Mouse (Mus musculus) erythroblast, embryonic 14.5 days (primary cell): ENCODE data around the gene Pappa. TPM values are rescaled to one million over a fixed set of nuclear protein-coding genes. Genes with fewer than 3 reads are reported as not detected.

Experiments
- H3K27me3 ChIP-seq: 2 replicates; pipeline ENCODE4 v1.6.1; 2012; ENCODE audit warnings: inconsistent platforms; ENCODE audit not compliant: control insufficient read depth
- H3K36me3 ChIP-seq: 2 replicates; pipeline ENCODE4 v1.6.1; 2012; ENCODE audit warnings: mild to moderate bottlenecking, inconsistent platforms; ENCODE audit not compliant: control insufficient read depth
- H3K4me1 ChIP-seq: 2 replicates; pipeline ENCODE4 v1.6.1; 2012; ENCODE audit warnings: inconsistent platforms; ENCODE audit not compliant: control insufficient read depth
- H3K4me3 ChIP-seq: replicated peaks from 2 replicates; pipeline ENCODE3; 2012; ENCODE audit warnings: moderate library complexity, mild to moderate bottlenecking, inconsistent platforms
- H3K9me3 ChIP-seq: 2 replicates; pipeline ENCODE4 v1.6.1; 2012; ENCODE audit warnings: low read length, inconsistent platforms, mixed read lengths; ENCODE audit not compliant: control insufficient read depth
- GATA1 ChIP-seq: IDR thresholded peaks from 2 replicates; pipeline ENCODE4 v1.6.1; 2012; ENCODE audit warnings: low read length, inconsistent platforms, mixed read lengths
- TAL1 ChIP-seq: IDR thresholded peaks from 3 replicates; pipeline ENCODE4 v1.6.1; 2012; ENCODE audit warnings: low read length, inconsistent platforms, mixed read lengths
- polyA plus RNA-seq: library from polyadenylated mRNA; stranded (reverse); fragments of >175 nt; gene quantifications from 2 replicates; pipeline ENCODE4 v1.2.3, GENCODE M21; 2012

The Pappa gene
- polyA plus RNA-seq, 1 experiment: not detected

DNA sequence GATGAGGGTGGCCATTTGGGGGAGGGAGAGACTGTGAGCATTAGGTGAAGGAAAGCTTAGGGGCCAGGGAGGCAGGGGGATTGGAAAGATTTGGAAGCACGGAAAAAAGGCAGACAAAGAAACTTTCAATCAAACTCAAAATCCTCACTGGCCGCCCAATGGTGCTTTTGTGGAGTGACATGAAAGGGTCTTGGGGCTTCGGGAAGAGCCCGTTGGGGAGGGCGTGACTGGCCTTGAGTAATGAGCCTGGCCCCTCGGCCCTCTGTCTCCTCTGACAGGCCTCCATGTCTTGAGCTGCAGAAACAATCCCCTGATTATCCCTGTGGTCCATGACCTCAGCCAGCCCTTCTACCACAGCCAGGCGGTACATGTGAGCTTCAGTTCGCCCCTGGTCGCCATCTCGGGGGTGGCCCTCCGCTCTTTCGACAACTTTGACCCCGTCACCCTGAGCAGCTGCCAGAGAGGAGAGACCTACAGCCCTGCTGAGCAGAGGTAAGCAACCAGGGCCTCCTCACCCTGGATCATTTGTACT, 173.1 kb downstream of the Pappa start:
- Histone ChIP-seq H3K9me3 (no peaks in the 10 kb centered on the region), H3K36me3 (no peaks in the 10 kb centered on the region)

DNA sequence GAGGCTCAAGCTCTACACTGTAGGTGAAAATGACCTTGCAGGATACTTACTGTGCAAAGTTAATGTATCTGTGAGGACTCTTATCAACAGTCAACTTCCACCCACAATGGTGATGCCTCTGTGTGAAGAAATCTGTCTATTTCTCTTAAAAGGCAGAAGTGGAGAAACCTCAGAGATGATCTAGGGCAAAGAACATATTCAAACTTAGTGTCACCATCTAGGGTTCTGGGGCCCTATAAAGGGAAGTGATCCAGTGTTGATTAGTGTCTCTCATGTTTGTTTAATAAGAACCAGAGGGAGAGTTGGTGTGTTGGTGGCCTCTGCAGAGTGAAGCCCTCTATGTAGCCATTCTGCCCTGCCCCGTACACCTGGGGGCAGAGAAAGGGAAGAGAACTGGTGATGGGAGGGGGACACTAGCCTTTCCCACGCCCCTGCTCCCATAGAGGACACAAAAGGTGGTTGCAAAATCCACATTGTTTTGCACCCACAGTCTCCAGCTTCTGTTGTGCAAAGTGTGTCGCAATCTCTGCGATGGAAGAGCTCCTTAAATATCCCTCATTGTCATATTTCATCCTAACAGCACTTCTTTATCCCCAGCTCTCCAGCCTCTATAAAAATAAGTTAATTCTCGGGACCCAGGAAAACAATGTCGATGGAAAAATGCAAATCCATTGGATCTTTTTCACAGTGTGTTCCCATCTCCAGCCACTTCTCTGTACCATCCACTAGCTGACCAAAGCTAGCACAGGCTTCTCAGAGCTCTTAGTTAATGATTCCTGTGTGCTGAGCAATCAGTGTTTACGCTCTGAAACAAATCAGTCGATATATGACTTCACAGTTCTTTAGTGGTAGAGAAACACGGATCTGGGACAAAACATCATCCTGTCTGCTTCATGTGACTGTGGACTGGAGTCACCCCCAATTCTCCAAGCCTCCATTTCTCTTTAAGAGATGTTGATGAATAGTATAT, 174.5 kb downstream of the Pappa start:
- Histone ChIP-seq H3K4me1 (no peaks in the 10 kb centered on the region), H3K4me3 (no peak overlapping the region), H3K36me3 (no peaks in the 10 kb centered on the region), H3K27me3 (no peaks in the 10 kb centered on the region), H3K9me3 (no peaks in the 10 kb centered on the region)
- no peak for TF ChIP-seq TAL1
- no peak for TF ChIP-seq GATA1

More for the DNA sequence above, 173.1 kb downstream of the Pappa start:
- H3K27me3 ChIP-seq: no peaks in the 10 kb centered on the region
- H3K4me1 ChIP-seq: no peaks in the 10 kb centered on the region
- H3K4me3 ChIP-seq: no peak overlapping the region
- TF ChIP-seq GATA1 (no peak), TAL1 (no peak)

DNA sequence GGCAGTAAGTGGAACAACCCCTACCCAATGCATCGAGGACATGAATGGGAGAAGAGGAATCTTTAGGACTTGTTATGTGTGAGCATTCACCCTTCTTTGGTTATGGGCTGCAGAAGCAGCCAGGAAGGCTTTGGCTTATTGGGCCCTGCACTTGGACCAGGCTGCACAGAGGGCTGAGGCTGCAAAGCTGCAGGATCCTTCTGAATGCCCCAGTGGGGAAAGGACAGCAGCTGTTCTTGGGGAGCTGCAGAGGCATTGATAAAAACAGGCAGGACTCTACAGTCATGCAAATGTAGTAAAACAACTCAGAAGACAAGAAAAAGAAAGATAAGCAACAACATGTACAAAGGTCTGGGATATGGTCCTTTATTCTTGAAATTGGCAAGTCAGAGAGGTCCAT, 175.4 kb downstream of the Pappa start:
- H3K27me3 ChIP-seq: no peaks in the 10 kb centered on the region
- H3K36me3 ChIP-seq: no peaks in the 10 kb centered on the region
- H3K9me3 ChIP-seq: no peaks in the 10 kb centered on the region
- no peak for TF ChIP-seq TAL1
- TF ChIP-seq GATA1: no peak
- H3K4me3 ChIP-seq: no peak overlapping the region
- H3K4me1 ChIP-seq: no peaks in the 10 kb centered on the region

DNA sequence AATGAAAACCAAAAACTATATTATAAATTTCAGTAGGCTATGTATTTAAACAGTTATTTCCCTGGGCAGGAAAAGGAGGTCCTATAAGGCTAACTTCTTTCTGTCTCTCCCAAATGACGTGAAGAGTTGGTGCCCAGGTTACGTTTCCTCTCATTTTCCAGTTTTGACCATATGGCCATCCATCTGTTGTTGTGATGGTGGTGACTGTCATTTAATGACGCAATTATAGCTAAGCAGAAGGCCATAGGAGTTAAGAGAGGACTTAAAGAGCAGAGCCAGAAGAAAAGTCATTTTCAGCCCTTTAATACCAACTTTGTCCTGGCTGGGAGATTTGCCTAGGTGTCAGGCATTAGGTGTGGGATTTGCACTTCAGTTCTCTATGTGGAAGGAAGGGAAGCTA, 176.5 kb downstream of the Pappa start:
- Histone ChIP-seq H3K27me3 (no peaks in the 10 kb centered on the region), H3K36me3 (no peaks in the 10 kb centered on the region), H3K9me3 (no peaks in the 10 kb centered on the region), H3K4me3 (no peak overlapping the region), H3K4me1 (no peaks in the 10 kb centered on the region)
- TF ChIP-seq GATA1 (no peak), TAL1 (no peak)

DNA sequence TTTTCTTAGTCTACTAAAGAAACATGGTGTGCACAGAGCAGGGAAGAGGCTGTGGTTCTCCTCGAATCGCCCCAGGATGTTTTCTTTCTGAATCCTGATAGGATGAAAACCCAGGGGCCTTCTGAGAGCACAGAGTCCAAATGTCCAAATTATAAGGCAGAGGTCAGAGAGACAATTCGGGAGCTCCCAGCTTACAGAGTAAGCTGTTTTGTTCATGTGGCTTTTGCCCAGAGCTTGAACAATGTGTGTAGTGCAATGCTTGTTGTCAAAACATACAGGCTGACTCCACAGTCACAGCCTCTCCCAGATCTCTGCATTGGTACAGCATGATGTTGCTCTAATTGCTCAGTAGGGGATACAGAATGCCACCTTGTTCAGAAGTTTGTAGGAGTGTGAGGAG, 178.7 kb downstream of the Pappa start:
- Histone ChIP-seq H3K9me3 (no peaks in the 10 kb centered on the region), H3K27me3 (no peaks in the 10 kb centered on the region), H3K4me1 (no peaks in the 10 kb centered on the region), H3K4me3 (no peak overlapping the region), H3K36me3 (no peaks in the 10 kb centered on the region)
- TF ChIP-seq TAL1 (no peak), GATA1 (no peak)

DNA sequence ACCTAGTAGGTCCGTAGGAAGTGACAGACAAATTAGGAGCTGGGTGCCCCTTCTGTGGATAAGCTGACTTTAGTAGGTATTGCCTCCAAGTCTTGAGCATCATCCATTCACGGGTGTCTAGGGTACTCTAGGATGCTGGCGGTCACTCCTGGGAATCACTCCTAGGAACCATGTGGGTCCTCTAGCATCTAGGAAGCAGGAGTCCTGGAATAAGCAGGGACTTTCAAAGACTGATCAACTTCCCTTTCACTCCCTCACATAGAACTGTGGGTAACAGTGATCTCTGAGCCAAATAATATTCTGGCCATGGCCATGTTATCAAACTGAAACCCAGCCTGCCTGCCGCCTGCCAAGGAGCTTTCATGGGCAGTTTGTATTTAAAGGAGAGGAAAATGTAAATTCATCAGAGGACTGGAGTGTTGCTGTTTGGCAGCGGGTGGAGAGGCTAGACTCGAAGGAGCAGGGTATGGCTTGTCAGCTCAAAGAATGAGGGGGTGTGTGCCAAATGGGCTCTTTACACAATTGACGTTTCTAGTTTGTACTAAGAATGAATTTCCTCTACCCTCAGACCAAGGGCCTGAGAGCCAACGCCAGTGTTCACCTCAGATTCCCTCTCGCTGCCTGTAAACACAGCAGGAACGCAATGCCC, 194.0 kb downstream of the Pappa start:
- no peak overlapping the region for H3K4me3 ChIP-seq
- no peaks in the 10 kb centered on the region for H3K9me3 ChIP-seq
- H3K4me1 ChIP-seq: no peaks in the 10 kb centered on the region
- H3K27me3 ChIP-seq: no peaks in the 10 kb centered on the region
- TF ChIP-seq GATA1 (no peak), TAL1 (no peak)
- H3K36me3 ChIP-seq: no peaks in the 10 kb centered on the region

DNA sequence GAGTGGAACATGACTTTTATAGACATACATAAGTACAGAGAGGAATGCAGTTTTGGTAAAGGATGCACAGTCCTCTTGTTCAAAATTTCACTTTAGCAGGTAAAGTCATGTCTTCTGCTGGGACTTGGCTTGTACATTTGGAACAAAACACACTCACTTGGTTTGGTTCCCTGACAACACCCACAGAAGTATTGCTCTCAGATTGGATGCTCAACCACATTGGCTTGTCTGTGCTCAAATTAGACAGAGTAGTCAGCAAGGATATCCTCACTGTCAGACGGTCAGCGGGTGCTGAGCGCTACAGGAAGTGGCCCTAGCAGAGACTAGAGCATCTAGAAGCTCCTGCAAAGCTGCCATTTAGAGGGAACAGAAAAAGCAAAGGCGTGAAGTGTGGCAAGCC, 197.4 kb downstream of the Pappa start:
- TF ChIP-seq GATA1: no peak
- TF ChIP-seq TAL1: no peak
- Histone ChIP-seq H3K27me3 (no peaks in the 10 kb centered on the region), H3K9me3 (no peaks in the 10 kb centered on the region), H3K36me3 (no peaks in the 10 kb centered on the region), H3K4me3 (no peak overlapping the region), H3K4me1 (no peaks in the 10 kb centered on the region)

DNA sequence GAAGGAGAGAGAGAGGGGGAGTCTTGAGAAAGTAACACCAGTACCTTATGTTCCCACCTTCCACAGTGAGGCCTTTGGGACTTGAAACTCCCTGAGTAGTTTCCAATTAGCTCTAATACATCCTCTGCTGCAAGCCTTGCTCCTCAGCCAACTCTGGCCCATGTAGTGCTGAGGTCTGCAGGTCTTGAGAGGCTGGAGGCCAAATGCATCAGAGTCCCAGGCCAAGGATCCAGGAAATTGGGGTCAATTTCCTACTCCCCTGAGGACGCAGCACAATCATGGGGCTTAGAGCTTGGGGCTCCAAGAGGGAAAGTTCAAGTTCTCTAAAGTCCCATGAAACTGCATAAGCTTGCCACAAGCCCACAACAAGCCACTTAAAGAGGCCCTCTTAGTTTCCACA, 198.0 kb downstream of the Pappa start:
- H3K4me1 ChIP-seq: no peaks in the 10 kb centered on the region
- no peak overlapping the region for H3K4me3 ChIP-seq
- H3K9me3 ChIP-seq: no peaks in the 10 kb centered on the region
- no peaks in the 10 kb centered on the region for H3K36me3 ChIP-seq
- TF ChIP-seq TAL1: no peak
- no peak for TF ChIP-seq GATA1
- no peaks in the 10 kb centered on the region for H3K27me3 ChIP-seq

DNA sequence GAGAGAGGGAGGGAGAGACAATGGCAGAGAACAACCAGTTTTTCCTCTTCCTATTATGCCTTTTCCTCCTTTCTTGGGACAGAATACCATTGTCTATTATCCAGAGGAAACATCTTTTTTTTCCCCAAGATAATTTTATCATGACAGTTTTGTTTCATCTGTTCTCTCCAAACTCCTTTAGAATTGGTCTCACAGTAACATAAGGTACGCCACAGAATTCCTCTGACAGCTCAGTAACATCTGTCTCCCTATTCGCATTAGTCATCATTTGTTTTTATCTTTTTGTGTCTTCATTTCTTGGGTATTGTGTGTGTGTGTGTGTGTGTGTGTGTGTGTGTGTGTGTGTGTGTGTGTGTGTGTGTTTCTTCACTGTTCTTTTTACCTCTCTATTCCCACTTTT, 201.8 kb downstream of the Pappa start:
- Histone ChIP-seq H3K9me3 (no peaks in the 10 kb centered on the region), H3K4me1 (no peaks in the 10 kb centered on the region), H3K4me3 (no peak overlapping the region), H3K36me3 (no peaks in the 10 kb centered on the region), H3K27me3 (no peaks in the 10 kb centered on the region)
- TF ChIP-seq TAL1 (no peak), GATA1 (no peak)
